Mouse (Mus musculus): ENCODE measurements around the gene Sez6l.

The Sez6l gene

DNA sequence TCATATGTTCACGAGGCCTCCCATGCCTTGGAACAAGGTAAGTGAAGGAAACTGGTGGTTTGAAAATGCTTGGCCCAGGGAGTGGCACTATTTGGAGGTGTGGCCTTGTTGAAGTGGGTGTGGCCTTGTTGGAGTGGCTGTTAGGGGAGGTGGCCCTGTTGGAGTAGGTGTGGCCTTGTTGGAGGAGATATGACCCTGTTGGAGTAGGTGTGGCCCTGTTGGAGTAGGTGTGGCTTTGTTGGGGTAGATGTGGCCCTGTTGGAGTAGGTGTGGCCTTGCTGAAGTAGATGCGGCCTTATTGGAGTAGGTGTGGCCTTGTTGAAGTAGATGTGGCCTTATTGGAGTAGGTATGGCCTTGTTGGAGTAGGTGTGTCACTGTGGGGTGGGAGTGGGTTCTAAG, 191.0 kb downstream of the Sez6l start:
- DNase-seq (ENCODE audit: low spot score): no peak

DNA sequence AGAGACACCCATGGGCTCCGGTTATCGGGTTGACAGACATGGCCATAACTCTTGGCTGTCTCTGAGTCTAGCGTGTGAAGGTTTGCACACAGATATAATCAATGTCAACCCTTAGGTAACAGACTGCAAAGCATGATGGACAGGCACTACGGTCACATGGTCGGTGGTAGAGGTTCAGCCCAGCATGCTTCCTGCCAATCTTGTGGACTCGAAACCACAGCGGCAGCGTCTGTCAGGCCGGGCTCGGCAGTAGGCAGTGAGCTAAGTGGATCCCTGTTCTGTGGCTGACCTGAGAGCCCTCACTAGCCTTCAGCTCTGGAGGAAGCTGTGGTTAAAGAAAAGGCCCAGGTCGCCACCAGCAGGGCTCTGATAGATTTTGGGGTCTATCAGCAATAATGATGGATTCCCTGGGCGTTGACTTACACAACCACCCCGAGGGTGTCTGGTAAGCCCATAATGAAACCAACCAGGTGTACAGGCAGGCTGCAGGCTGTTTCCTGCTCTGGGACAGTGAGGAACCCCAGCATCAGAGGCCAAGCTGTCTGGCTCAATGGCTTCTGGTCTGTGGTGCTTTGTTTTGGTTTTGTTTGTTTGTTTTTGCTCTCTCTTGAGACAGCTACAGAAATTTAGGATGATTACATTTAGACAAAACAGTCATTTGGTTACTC, 192.0 kb downstream of the Sez6l start:
- DNase-seq (ENCODE audit: low spot score): no peak

DNA sequence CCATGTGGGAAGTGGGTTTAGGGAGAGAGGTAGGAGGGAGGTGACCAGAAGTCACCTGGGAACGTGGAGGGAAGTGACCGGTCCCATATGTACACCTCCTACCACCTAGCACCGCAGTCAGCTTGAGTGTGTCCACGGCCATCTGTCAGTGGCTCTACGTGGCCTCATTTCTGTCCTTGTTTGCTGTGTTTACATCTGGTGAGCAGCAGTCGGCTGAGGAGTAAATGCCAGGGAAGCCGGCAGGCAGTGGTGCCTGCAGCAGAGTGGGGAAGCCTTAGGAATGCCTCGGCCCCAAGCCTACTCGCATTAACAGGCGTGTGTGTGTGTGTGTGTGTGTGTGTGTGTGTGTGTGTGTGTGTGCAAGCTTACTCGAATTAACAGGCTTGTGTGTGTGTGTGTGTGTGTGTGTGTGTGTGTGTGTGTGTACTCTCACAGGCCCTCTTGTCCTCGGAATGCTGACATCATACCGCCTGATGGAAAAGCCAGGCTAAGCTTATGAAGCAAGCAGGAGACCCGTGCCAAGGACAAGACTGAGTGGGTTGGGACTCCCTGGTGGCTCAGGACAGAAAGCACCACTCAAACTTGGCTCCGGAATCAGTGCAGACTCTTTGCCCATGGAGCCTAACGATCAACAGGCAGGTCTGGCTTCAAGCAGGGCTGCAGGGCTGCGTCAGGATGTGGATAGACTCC, 194.2 kb downstream of the Sez6l start:
- DNase-seq (ENCODE audit: low spot score): no peak

DNA sequence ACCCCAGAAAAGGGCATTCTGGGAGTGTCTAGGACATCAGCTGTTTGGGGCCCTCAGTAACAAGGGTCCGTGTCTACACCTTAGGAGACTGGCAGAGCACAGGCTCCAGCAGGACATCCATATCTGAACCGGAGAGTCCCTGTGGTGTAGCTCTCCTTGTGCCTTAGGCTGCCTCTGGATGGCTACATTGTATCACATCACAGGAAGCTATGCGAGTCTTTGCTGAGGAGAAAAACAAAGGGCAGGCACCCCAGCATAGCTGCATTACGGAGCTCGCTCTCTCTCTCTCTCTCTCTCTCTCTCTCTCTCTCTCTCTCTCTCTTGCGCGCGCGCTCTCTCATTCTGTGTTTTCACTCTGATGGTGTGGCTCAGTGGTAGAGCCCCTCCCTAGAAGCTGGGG, 194.9 kb downstream of the Sez6l start:
- no peak for DNase-seq (ENCODE audit: low spot score)

DNA sequence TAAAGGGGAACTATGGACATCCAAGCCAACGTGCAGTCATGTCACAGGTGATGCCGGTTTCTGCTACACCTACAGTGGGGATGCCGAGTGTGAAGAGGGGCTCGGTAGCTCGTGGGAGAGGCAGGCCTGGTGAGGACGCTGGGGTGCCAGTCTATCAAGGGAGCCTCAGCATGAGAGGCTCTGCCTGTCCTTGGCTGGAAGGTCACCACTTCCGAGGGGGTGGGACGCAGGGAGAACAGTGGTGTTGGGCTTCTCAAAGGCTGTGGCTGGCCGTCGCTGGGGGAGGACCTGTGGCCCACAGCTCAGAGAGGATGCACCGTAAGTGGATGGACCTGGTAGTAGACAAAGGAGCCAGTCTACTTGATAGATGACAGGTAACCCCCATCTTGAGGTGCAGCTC, 195.8 kb downstream of the Sez6l start:
- peak; percentile 33 for DNase-seq (ENCODE audit: low spot score)

DNA sequence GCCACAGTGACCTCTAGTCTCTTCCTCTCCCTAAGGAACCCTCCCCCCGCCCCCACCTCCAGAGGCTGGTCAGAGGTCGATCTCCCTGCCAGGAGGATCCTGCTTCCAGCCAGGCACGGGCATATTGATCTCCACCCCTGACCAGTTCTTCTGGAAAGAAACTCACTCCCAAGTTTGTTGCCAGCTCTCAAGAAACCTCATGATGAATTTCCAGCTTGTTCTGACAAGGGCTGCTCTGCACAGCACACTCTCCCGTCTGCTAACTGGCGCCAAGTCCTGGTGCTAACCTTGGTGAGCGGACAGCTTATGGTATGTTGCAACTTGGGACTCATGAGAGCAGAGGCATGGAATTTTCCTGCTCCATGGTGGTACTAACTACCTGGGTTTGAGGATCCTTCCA, 198.3 kb downstream of the Sez6l start:
- DNase-seq (ENCODE audit: low spot score): no peak

DNA sequence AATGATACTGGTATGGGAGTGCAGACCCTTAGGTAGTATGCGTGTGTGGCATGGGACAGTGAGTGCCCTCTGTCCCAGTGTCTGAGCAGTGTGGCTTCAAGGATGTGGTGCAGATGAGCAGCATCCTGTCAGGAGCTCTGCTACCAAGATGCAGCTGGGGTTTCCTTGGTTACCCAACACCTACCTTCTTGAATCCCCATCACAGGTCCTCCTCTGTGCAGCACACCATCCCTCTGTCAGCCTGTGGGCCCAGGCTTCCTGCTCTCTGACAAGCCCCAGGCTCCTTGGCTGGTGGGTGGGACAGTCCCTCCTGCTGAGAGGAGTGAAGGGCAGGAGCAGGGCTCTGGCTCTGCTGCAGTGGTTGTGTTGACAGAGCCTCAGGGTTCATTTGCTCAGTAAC, 199.6 kb downstream of the Sez6l start:
- no peak for DNase-seq (ENCODE audit: low spot score)

DNA sequence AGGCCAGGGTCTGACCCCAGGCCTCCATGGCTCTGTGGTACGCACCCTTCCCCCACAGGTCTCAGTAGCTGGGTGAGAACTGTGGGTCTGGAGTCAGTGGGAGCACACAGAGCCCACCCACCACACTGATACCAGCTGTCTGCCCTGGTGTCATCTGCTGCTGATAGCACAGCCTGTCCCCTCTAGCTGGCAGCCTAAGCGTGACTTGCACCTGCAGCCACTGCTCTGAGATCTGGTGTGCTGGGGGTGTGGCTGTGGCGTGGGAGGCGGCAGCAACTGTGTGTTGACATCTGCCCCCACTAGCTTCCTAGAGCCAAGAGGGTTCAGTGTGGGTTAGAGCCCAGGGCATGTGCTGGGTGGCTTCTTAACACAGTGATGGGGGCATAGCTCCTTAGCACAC, 200.9 kb downstream of the Sez6l start:
- DNase-seq (ENCODE audit: low spot score): no peak

DNA sequence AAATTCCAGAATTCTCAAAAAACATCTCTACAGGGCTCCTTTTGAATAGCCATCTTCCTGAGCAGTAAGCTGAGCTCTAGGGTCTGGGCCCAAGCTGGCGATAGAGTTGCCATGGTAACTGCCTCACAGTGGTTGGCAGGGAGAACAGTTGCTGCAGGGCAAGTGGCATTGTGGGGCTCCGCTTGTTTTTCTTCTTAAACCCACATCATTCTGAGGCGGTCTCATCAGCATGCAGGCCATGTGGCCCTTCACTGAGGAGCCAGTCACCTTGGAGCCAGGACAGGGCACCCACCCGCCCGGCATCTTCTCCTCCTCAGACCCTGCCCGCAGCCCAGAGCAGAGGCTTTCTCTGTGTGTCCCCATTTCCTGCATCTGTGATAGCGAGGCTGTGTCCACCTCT, 205.1 kb downstream of the Sez6l start:
- no peak for DNase-seq (ENCODE audit: low spot score)

DNA sequence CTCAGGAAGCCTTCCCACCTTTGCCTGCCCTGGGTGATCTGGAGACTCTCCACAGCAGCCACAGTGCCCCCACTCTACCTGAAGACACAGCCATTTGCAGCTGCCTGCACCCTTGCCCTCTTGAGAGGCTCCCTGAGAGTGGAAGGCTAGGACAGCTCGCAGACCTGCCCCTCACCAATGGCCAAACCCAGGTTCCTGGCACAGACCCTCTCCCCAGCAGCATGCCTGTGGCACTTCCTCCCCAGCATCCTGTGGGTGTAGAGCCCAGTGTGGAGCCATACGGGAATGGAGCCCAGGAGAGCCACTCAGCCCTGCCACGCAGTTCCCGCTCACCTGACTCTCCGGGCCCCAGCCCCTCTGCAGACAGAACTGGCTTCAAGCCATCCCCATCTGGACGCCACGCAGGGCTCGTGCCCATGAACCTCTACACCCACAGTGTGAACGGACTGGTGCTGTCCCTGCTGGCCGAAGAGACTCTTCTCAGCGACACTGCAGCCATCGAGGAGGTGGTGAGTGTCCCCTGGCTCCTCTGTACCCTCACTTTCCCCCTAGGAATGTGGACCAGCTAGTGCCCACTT, 206.7 kb downstream of the Sez6l start:
- DNase-seq (ENCODE audit: low spot score): no peak

DNA sequence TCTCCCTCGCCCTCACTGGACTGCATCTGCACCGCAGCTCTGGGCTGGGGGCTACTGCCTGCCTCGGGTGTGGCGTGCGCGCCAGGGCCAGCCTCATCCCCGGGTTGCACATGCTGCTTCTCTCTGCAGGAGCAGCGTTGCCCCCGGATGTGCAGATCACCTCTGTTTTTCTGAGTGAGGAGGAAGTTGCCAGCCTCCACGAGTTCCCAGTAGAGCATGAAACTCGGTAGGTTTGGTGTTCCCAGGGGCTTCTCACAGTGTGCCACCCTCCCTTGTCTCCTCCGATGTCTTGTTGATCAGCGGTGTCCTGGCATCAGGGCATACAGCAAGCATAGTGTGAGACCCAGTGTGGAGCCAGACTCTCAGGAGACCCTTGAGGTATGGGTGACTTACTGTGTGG, 207.7 kb downstream of the Sez6l start:
- no peak for DNase-seq (ENCODE audit: low spot score)

All from ovary, postnatal 36 days (tissue).